Mouse (Mus musculus) cerebral cortex, adult 2 months (tissue): ENCODE measurements around the gene Mroh3.

Experiments
- WGBS: fragments of 180-500 bp; shearing (Covaris S2); methylation state at CpG from one replicate; pipeline ENCODE4 v1.1.7; 2018; 5-methylcytosine and 5-hydroxymethylcytosine counted together

Gene Mroh3

GRCm38 (mm10) chr1:136212803-136213202 is at the start of gene Mroh3:
Gene Mroh3, minus strand, starts transcription at chr1:136212828.
- WGBS, result 46% methylated on average over 3 of the region's 3 CpGs

- 6% methylated on average over 28 of the region's 28 CpGs for WGBS
These were observed 48.1 kb upstream of the Mroh3 start, which contains the start of gene Gpr25 for GRCm38 (mm10) chr1:136260635-136261238. Gene Gpr25, minus strand, starts transcription at chr1:136260873.

- WGBS, result under 1% methylated on average over 95 of the region's 95 CpGs
These were observed 47.4 kb upstream of the Mroh3 start for GRCm38 (mm10) chr1:136259893-136260634.

- whole genome bisulfite sequencing, result 5% methylated on average over 16 of the region's 16 CpGs
These were observed 46.9 kb upstream of the Mroh3 start for GRCm38 (mm10) chr1:136259543-136259892.

GRCm38 (mm10) chr1:136258495-136258894 is 45.9 kb upstream of the Mroh3 start:
- WGBS, result 59% methylated on average over 9 of the region's 9 CpGs

- 83% methylated on average over 8 of the region's 8 CpGs for WGBS
These were observed 43.0 kb upstream of the Mroh3 start for GRCm38 (mm10) chr1:136255657-136256056.

GRCm38 (mm10) chr1:136255174-136255573 is 42.5 kb upstream of the Mroh3 start:
- WGBS, result 57% methylated on average over 6 of the region's 6 CpGs

- 87% methylated on average over 10 of the region's 10 CpGs for WGBS
These were observed 42.0 kb upstream of the Mroh3 start for GRCm38 (mm10) chr1:136254503-136255065.

GRCm38 (mm10) chr1:136253472-136253871 is 40.8 kb upstream of the Mroh3 start:
- 56% methylated on average over 2 of the region's 2 CpGs for WGBS

- 67% methylated on average over 5 of the region's 5 CpGs for WGBS
These were observed 37.0 kb upstream of the Mroh3 start for GRCm38 (mm10) chr1:136249662-136250061.

- WGBS, result 93% methylated on average over 5 of the region's 5 CpGs
These were observed 34.8 kb upstream of the Mroh3 start for GRCm38 (mm10) chr1:136247393-136247792.

- 85% methylated on average over 5 of the region's 5 CpGs for WGBS
These were observed 31.8 kb upstream of the Mroh3 start for GRCm38 (mm10) chr1:136244469-136244868.

- 55% methylated on average over 7 of the region's 7 CpGs for WGBS
These were observed 29.2 kb upstream of the Mroh3 start for GRCm38 (mm10) chr1:136241801-136242200.

- 94% methylated on average over 4 of the region's 4 CpGs for WGBS
These were observed 25.9 kb upstream of the Mroh3 start for GRCm38 (mm10) chr1:136238495-136238894.

- 10% methylated on average over 9 of the region's 9 CpGs for WGBS
These were observed 22.0 kb upstream of the Mroh3 start for GRCm38 (mm10) chr1:136234595-136235092.

- 1% methylated on average over 51 of the region's 51 CpGs for WGBS
These were observed 21.4 kb upstream of the Mroh3 start, which contains the start of gene Inava for GRCm38 (mm10) chr1:136233892-136234594. Gene Inava, minus strand, starts transcription at chr1:136234264.

- WGBS, result 17% methylated on average over 23 of the region's 23 CpGs
These were observed 20.6 kb upstream of the Mroh3 start for GRCm38 (mm10) chr1:136232986-136233790.

- WGBS, result 33% methylated on average over 9 of the region's 9 CpGs
These were observed 19.8 kb upstream of the Mroh3 start for GRCm38 (mm10) chr1:136232285-136232926.

GRCm38 (mm10) chr1:136231596-136231995 is 19.0 kb upstream of the Mroh3 start:
- 41% methylated on average over 6 of the region's 6 CpGs for WGBS

- 90% methylated on average over 11 of the region's 11 CpGs for WGBS
These were observed 17.6 kb upstream of the Mroh3 start for GRCm38 (mm10) chr1:136230201-136230600.

GRCm38 (mm10) chr1:136229040-136229373 is 16.4 kb upstream of the Mroh3 start:
- 63% methylated on average over 6 of the region's 6 CpGs for WGBS
